Mouse (Mus musculus) liver, embryonic 14.5 days (tissue): ENCODE measurements around the gene Zc3h4. TPM values are rescaled to one million over a fixed set of nuclear protein-coding genes. Genes with fewer than 3 reads are reported as not detected.
A peak's percentile ranks its signal among the peaks of the same experiment; 100 is the strongest.
"Not testable (repeated sequence)": the region's sequence is repeated elsewhere in the genome, so short reads cannot be mapped to it uniquely, and the experiment has no call there.

ENCODE experiments used
- ATAC-seq: fragments of 200-750 bp; cut with Nextera tagmentation; 2 replicates; pipeline ENCODE4 v1.8.0; 2017; ENCODE audit warnings: moderate number of reproducible peaks, mild to moderate bottlenecking, moderate library complexity; ENCODE audit not compliant: insufficient read depth
- DNase-seq, 3 experiments: peaks; one replicate each; pipeline ENCODE4 v3.0.0-alpha.2; 2012 to 2013; ENCODE audit warnings: low read depth in 3 of 3, low spot score in 3 of 3
- H3K27ac ChIP-seq: fragments of 300-500 bp; sonication (generic); 2 replicates; pipeline ENCODE4 v1.5.1; 2014; ENCODE audit warnings: moderate library complexity, mild to moderate bottlenecking, control low read depth, inconsistent platforms
- H3K27me3 ChIP-seq: fragments of 300-500 bp; sonication (generic); 2 replicates; pipeline ENCODE4 v1.6.1; 2014; ENCODE audit warnings: mild to moderate bottlenecking, low read length, moderate library complexity; ENCODE audit not compliant: control insufficient read depth, insufficient read depth
- H3K36me3 ChIP-seq: fragments of 300-500 bp; sonication (generic); replicated peaks from 2 replicates; pipeline ENCODE4 v1.6.1; 2014; ENCODE audit warnings: low read depth; ENCODE audit not compliant: control insufficient read depth, insufficient read depth
- H3K4me1 ChIP-seq, 2 experiments: fragments of 200-500 bp in 1 of 2; fragments of 300-500 bp in 1 of 2; sonication (generic) in 1 of 2; replicated peaks; 2 replicates each; pipeline ENCODE4 v1.6.1; 2012 to 2014; ENCODE audit warnings: antibody characterized with exemption in 1 of 2, inconsistent platforms in 1 of 2, low read length in 1 of 2; ENCODE audit not compliant: control insufficient read depth in 2 of 2, insufficient read depth in 2 of 2
- H3K4me2 ChIP-seq: fragments of 300-500 bp; sonication (generic); 2 replicates; pipeline ENCODE4 v1.6.1; 2014; ENCODE audit warnings: low read depth, mild to moderate bottlenecking, control low read depth, moderate library complexity
- H3K4me3 ChIP-seq, 2 experiments: fragments of 200-500 bp in 1 of 2; fragments of 300-500 bp in 1 of 2; sonication (generic) in 1 of 2; 2 replicates each; pipeline ENCODE4 v1.5.1; 2012 to 2014; ENCODE audit warnings: low read depth in 2 of 2, low read length in 2 of 2, mild to moderate bottlenecking in 2 of 2, control low read depth in 1 of 2, inconsistent platforms in 1 of 2, moderate library complexity in 1 of 2; ENCODE audit not compliant: insufficient read depth in 1 of 2
- H3K9ac ChIP-seq: fragments of 300-500 bp; sonication (generic); replicated peaks from 2 replicates; pipeline ENCODE4 v1.6.1; 2014; ENCODE audit warnings: mild to moderate bottlenecking, control low read depth, moderate library complexity
- H3K9me3 ChIP-seq: fragments of 300-500 bp; sonication (generic); 2 replicates; pipeline ENCODE4 v1.6.1; 2016; ENCODE audit warnings: low read length, mixed read lengths; ENCODE audit not compliant: control insufficient read depth
- CTCF ChIP-seq: IDR thresholded peaks from 2 replicates; pipeline ENCODE4 v1.5.1; 2016; ENCODE audit warnings: antibody characterized with exemption, low read depth, control low read depth
- EP300 ChIP-seq: IDR thresholded peaks from 2 replicates; pipeline ENCODE4 v1.6.1; 2016; ENCODE audit warnings: antibody characterized with exemption, low read depth
- WGBS: fragments of 180-500 bp; shearing (Covaris S2); extraction: QIAGEN DNeasy Blood & Tissue Kit; methylation state at CpG from one replicate; pipeline ENCODE4 v1.1.7; 2014; ENCODE audit not compliant: insufficient replicate concordance; 5-methylcytosine and 5-hydroxymethylcytosine counted together
- polyA plus RNA-seq, 2 experiments: library from polyadenylated mRNA; depleted of rRNA in 1 of 2; stranded (reverse) in 1 of 2; unstranded in 1 of 2; fragments of >200 nt; fragmentation: Nextera tagmentation in 1 of 2; extraction: Ambion mirVana in 1 of 2; gene quantifications; 2 replicates each; pipeline versions ENCODE4 v1.2.1 to v1.2.3; 2012 to 2014

Gene Zc3h4
- polyA plus RNA-seq, 2 experiments = 6.0 to 15.2 TPM

DNA sequence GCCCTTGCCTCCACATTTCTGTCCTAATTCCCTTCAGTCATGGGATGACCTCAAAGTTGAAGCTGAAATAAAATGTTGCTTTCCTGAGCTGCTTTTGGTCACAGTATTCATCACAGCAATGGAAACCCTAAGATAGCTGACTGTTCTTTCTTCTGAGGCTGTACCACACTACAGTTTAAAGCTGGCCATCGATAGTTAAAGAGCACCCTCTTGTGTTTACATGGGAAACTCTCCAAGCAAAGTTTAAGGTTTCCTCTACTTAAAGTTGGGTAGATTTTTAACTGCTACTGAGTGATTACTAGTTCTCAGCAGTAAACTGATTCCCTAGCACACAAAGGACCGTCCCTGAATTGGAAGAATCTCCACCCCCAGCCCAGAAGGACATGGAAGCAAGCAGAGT, 27.0 kb upstream of the Zc3h4 start:
- ATAC-seq (no peak), DNase-seq (no peak)
- H3K9me3 ChIP-seq = no peaks in the 10 kb centered on the region
- no peak overlapping the region for H3K4me3 ChIP-seq
- no peak overlapping the region for H3K9ac ChIP-seq
- no peaks in the 10 kb centered on the region for H3K27me3 ChIP-seq
- no peak overlapping the region for H3K4me2 ChIP-seq
- peaks cover 81% of the 10 kb centered on the region for H3K36me3 ChIP-seq
- no peak overlapping the region for H3K27ac ChIP-seq
- TF ChIP-seq EP300 (no peak), CTCF (peak; percentile 45; the same call in 1 of the 2 replicates)
- WGBS = 54% methylated on average over 2 of the region's 2 CpGs
- H3K4me1 ChIP-seq = no peaks in the 10 kb centered on the region; a peak in 1 of 4 replicates

DNA sequence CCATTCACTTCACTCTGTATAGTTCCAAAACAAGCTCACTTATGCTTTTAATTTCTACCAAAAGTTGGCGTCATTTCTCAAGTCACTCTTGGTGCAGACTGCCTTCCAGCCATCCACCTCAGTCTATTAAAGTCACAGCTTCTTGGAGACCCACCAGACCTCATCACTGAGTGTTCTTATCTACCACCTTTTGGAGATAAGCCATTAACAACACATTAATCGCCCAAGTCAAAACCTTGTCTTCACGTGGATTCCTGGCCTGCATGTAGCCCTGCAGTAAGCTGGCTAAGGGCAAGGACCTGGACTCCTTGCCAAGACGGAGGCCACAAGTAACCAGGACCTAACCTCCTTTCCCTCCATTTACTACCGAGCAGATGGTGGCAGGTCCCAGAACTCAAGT, 25.7 kb upstream of the Zc3h4 start:
- Histone ChIP-seq H3K9me3 (no peaks in the 10 kb centered on the region), H3K4me2 (no peak overlapping the region), H3K4me3 (no peak overlapping the region), H3K36me3 (peaks cover 73% of the 10 kb centered on the region), H3K4me1 (no peaks in the 10 kb centered on the region; a peak in 1 of 4 replicates), H3K9ac (no peak overlapping the region), H3K27ac (no peak overlapping the region), H3K27me3 (no peaks in the 10 kb centered on the region)
- WGBS = 56% methylated on average over 5 of the region's 5 CpGs
- ATAC-seq (no peak), DNase-seq (no peak)
- TF ChIP-seq EP300 (no peak), CTCF (no peak)

DNA sequence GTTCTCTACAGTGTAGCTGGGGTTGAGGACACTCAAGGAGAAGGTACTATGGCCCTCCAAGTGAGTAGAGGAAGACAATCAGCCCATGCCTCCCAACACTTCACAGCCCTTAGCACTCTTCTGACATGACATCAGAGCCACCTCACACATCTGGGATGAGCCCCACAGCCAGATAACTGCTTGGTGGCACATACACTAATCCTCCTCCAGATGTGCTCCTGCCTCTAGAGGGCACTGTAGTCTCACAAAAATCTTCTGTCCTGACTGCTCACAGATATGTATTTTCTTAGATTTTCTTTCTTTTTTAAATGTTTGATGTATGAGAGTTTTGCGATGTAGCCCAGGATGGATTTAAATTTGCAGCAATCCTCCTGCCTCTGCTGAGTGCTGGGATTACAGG, 24.2 kb upstream of the Zc3h4 start:
- peak; percentile 41; the same call in 1 of the 2 replicates for ATAC-seq
- H3K9ac ChIP-seq = no peak overlapping the region
- no peak overlapping the region for H3K27ac ChIP-seq
- no peaks in the 10 kb centered on the region for H3K4me1 ChIP-seq
- 88% methylated on average over 1 of the region's 1 CpGs for WGBS
- H3K4me3 ChIP-seq = no peak overlapping the region
- H3K4me2 ChIP-seq = no peak overlapping the region
- no peaks in the 10 kb centered on the region for H3K9me3 ChIP-seq
- DNase-seq = peak; percentile 48 to 57 (median 48)
- H3K36me3 ChIP-seq = peaks cover 70% of the 10 kb centered on the region
- no peaks in the 10 kb centered on the region for H3K27me3 ChIP-seq
- TF ChIP-seq EP300 (no peak), CTCF (peak; percentile 80)

DNA sequence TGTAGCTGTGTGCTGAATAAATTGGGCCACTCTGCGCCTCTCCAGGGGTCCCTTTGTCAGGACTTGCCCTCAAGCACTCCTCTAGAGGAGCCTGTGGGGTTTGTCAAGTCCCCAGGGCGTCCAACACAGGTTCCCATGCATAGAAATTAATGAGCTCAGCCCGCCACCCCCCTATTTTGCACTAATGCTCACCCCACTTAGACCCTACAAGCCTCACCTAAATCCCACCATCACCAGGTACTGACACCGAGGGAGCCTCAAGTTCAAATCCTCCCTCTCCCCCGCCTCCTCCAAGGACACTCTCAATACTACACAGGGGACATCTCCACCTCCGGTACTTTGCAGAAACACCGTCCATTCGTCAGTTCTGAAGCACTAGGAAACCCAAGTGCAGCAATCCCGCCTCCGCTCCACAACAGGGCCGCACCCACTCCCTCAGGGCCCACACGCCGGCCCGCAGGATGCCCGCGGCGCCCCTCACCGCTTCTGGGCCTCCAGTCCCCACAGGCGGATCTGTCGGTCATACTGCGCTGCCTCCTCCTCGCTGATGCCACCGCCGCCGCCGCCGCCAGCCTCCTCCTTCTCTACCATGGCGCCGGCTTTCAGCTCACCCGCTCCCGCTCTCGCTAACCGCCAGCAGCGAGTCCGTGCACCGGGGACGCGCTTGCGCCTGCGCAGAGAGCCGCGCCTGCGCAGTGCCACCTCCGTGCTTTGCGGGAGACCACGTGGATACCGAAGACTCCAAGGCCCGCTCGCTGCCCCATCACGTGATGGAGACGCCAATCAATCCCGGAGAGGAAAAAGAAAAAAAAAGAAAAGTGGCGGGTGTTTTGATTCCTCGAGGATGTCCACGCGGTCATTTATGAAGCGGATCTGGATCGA, 13.3 kb upstream of the Zc3h4 start, which contains the start of gene Sae1:
Gene Sae1 (minus strand): TSS at position 647 of the 882 bp plus-strand sequence.
- H3K27me3 ChIP-seq = no peaks in the 10 kb centered on the region
- ATAC-seq (peak; percentile 96), DNase-seq (peak; percentile 88 to 91 (median 89))
- H3K9ac ChIP-seq = peak within 1 kb of the TSS; percentile 74
- no peaks in the 10 kb centered on the region for H3K9me3 ChIP-seq
- peak within 1 kb of the TSS; percentile 71 to 96 for H3K4me3 ChIP-seq
- no peak for TF ChIP-seq EP300
- TF ChIP-seq CTCF = no peak
- peaks cover 11% of the 10 kb centered on the region for H3K36me3 ChIP-seq
- H3K4me1 ChIP-seq = peaks cover 10 to 11% of the 10 kb centered on the region in 2 experiments
- peak within 1 kb of the TSS; percentile 4 for H3K27ac ChIP-seq
- WGBS = under 1% methylated on average over 58 of the region's 58 CpGs
- H3K4me2 ChIP-seq = peak within 1 kb of the TSS; percentile 96

DNA sequence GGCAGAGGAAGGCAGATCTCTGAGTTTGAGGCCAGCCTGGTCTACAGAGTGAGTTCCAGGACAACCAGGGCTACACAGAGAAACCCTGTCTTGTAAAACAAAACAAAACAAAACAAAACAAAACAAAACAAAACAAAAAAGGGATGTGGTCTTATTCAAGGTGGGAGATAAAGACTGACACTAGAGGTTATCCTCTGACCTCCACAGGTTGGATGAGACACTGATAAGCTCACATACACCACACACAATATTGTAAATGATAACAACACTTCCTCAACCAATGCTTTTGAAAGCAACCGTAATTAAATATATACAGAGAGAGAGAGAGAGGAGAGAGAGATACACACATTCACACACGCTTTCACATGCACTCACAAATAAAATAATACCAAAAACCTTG, 10.8 kb upstream of the Zc3h4 start:
- H3K27ac ChIP-seq, H3K4me2 ChIP-seq, H3K27me3 ChIP-seq, H3K9me3 ChIP-seq, DNase-seq, H3K4me3 ChIP-seq, H3K9ac ChIP-seq, H3K36me3 ChIP-seq, ATAC-seq: not testable (repeated sequence)
- H3K4me1 ChIP-seq = peaks cover 10 to 11% of the 10 kb centered on the region in 2 experiments
- WGBS = 51% methylated on average over 2 of the region's 2 CpGs
